Mouse (Mus musculus) liver, embryonic 13.5 days (tissue): Measurements from ENCODE around the gene Aftph. TPM values are rescaled to one million over a fixed set of nuclear protein-coding genes. Genes with fewer than 3 reads are reported as not detected.

Source experiments
- ATAC-seq: fragments of 200-750 bp; cut with Nextera tagmentation; 2 replicates; pipeline ENCODE4 v1.8.0; 2017; ENCODE audit warnings: low read depth, mild to moderate bottlenecking, moderate number of reproducible peaks, moderate library complexity
- DNase-seq: peaks from one replicate; pipeline ENCODE4 v3.0.0; 2022
- H3K27ac ChIP-seq: fragments of 300-500 bp; sonication (generic); 2 replicates; pipeline ENCODE4 v1.5.1; 2015; ENCODE audit warnings: moderate library complexity, mild to moderate bottlenecking, inconsistent platforms
- H3K27me3 ChIP-seq: fragments of 300-500 bp; sonication (generic); 2 replicates; pipeline ENCODE4 v1.6.1; 2015; ENCODE audit warnings: mild to moderate bottlenecking, inconsistent platforms
- H3K36me3 ChIP-seq: fragments of 300-500 bp; sonication (generic); 2 replicates; pipeline ENCODE4 v1.6.1; 2015; ENCODE audit warnings: mild to moderate bottlenecking, inconsistent platforms
- H3K4me1 ChIP-seq: fragments of 300-500 bp; sonication (generic); replicated peaks from 2 replicates; pipeline ENCODE4 v1.6.1; 2015; ENCODE audit warnings: inconsistent platforms
- H3K4me2 ChIP-seq: fragments of 300-500 bp; sonication (generic); 2 replicates; pipeline ENCODE4 v1.6.1; 2015; ENCODE audit warnings: inconsistent platforms, mild to moderate bottlenecking, moderate library complexity
- H3K4me3 ChIP-seq: fragments of 300-500 bp; sonication (generic); replicated peaks from 2 replicates; pipeline ENCODE4 v1.5.1; 2015; ENCODE audit warnings: mild to moderate bottlenecking, inconsistent platforms
- H3K9ac ChIP-seq: fragments of 300-500 bp; sonication (generic); 2 replicates; pipeline ENCODE4 v1.6.1; 2015; ENCODE audit warnings: mild to moderate bottlenecking, inconsistent platforms
- H3K9me3 ChIP-seq: fragments of 300-500 bp; sonication (generic); replicated peaks from 2 replicates; pipeline ENCODE4 v1.6.1; 2016; ENCODE audit warnings: inconsistent platforms
- WGBS: fragments of 180-500 bp; shearing (Covaris S2); methylation state at CpG from one replicate; pipeline ENCODE4 v1.1.7; 2015; ENCODE audit not compliant: insufficient replicate concordance; 5-methylcytosine and 5-hydroxymethylcytosine counted together
- polyA plus RNA-seq: library from polyadenylated mRNA; unstranded; fragments of >200 nt; fragmentation: Nextera tagmentation; extraction: Ambion mirVana; gene quantifications from 2 replicates; pipeline ENCODE4 v1.2.1, GENCODE M21; 2015

Gene Aftph
- polyA plus RNA-seq, 1 experiment from 2014 or later, result 12.0 TPM

GRCm38 (mm10) chr11:20646986-20647726 is 94.2 kb downstream of the Aftph start:
- DNase-seq, result no peak
- H3K27ac ChIP-seq, result no peak overlapping the region
- no peak overlapping the region for H3K4me2 ChIP-seq
- H3K27me3 ChIP-seq, result no peaks in the 10 kb centered on the region
- no peak overlapping the region for H3K4me3 ChIP-seq
- 78% methylated on average over 10 of the region's 10 CpGs for WGBS
- H3K9me3 ChIP-seq, result no peaks in the 10 kb centered on the region
- H3K36me3 ChIP-seq, result peaks cover 43% of the 10 kb centered on the region
- H3K9ac ChIP-seq, result no peak overlapping the region
- peaks cover 46% of the 10 kb centered on the region for H3K4me1 ChIP-seq
- no peak for ATAC-seq

GRCm38 (mm10) chr11:20646142-20646541 is 95.2 kb downstream of the Aftph start:
- no peak for ATAC-seq
- DNase-seq, result no peak
- no peaks in the 10 kb centered on the region for H3K27me3 ChIP-seq
- no peaks in the 10 kb centered on the region for H3K9me3 ChIP-seq
- WGBS, result 75% methylated on average over 6 of the region's 6 CpGs
- H3K4me2 ChIP-seq, result no peak overlapping the region
- peaks cover 34% of the 10 kb centered on the region for H3K36me3 ChIP-seq
- H3K27ac ChIP-seq, result no peak overlapping the region
- peaks cover 47% of the 10 kb centered on the region for H3K4me1 ChIP-seq
- H3K4me3 ChIP-seq, result no peak overlapping the region
- H3K9ac ChIP-seq, result no peak overlapping the region

GRCm38 (mm10) chr11:20645521-20645920 is 95.9 kb downstream of the Aftph start:
- DNase-seq (no peak), ATAC-seq (no peak)
- Histone ChIP-seq H3K4me3 (no peak overlapping the region), H3K27me3 (no peaks in the 10 kb centered on the region), H3K9me3 (no peaks in the 10 kb centered on the region), H3K36me3 (peaks cover 29% of the 10 kb centered on the region), H3K27ac (no peak overlapping the region), H3K9ac (no peak overlapping the region), H3K4me2 (no peak overlapping the region), H3K4me1 (peaks cover 48% of the 10 kb centered on the region)
- WGBS, result 75% methylated on average over 3 of the region's 3 CpGs

- Histone ChIP-seq H3K9me3 (no peaks in the 10 kb centered on the region), H3K4me1 (peaks cover 54% of the 10 kb centered on the region), H3K4me3 (no peak overlapping the region), H3K36me3 (peaks cover 24% of the 10 kb centered on the region), H3K27me3 (no peaks in the 10 kb centered on the region), H3K27ac (no peak overlapping the region), H3K9ac (no peak overlapping the region), H3K4me2 (no peak overlapping the region)
- WGBS, result 77% methylated on average over 6 of the region's 6 CpGs
- no peak for DNase-seq
- ATAC-seq, result no peak
Measured at GRCm38 (mm10) chr11:20644872-20645271, 96.5 kb downstream of the Aftph start.

GRCm38 (mm10) chr11:20644166-20644565 is 97.2 kb downstream of the Aftph start:
- H3K4me1 ChIP-seq, result peaks cover 61% of the 10 kb centered on the region
- H3K9ac ChIP-seq, result no peak overlapping the region
- H3K4me3 ChIP-seq, result no peak overlapping the region
- ATAC-seq (no peak), DNase-seq (no peak)
- no peaks in the 10 kb centered on the region for H3K27me3 ChIP-seq
- H3K36me3 ChIP-seq, result peaks cover 17% of the 10 kb centered on the region
- WGBS, result 67% methylated on average over 1 of the region's 1 CpGs
- no peak overlapping the region for H3K4me2 ChIP-seq
- H3K9me3 ChIP-seq, result no peaks in the 10 kb centered on the region
- no peak overlapping the region for H3K27ac ChIP-seq

- ATAC-seq, result no peak
- 70% methylated on average over 5 of the region's 5 CpGs for WGBS
Measured at GRCm38 (mm10) chr11:20643161-20643560, 98.2 kb downstream of the Aftph start.

GRCm38 (mm10) chr11:20642321-20642720 is 99.1 kb downstream of the Aftph start:
- H3K27ac ChIP-seq, result no peak overlapping the region
- no peaks in the 10 kb centered on the region for H3K36me3 ChIP-seq
- no peak for DNase-seq
- H3K27me3 ChIP-seq, result no peaks in the 10 kb centered on the region
- H3K4me1 ChIP-seq, result peaks cover 66% of the 10 kb centered on the region
- no peak for ATAC-seq
- WGBS, result 87% methylated on average over 5 of the region's 5 CpGs
- no peak overlapping the region for H3K4me2 ChIP-seq
- no peaks in the 10 kb centered on the region for H3K9me3 ChIP-seq
- H3K9ac ChIP-seq, result no peak overlapping the region
- no peak overlapping the region for H3K4me3 ChIP-seq

More at GRCm38 (mm10) chr11:20643161-20643560, 98.2 kb downstream of the Aftph start:
- peaks cover 67% of the 10 kb centered on the region for H3K4me1 ChIP-seq
- no peak overlapping the region for H3K4me3 ChIP-seq
- no peak for DNase-seq
- no peaks in the 10 kb centered on the region for H3K27me3 ChIP-seq
- peaks cover 7% of the 10 kb centered on the region for H3K36me3 ChIP-seq
- H3K4me2 ChIP-seq, result no peak overlapping the region
- H3K9me3 ChIP-seq, result no peaks in the 10 kb centered on the region
- H3K27ac ChIP-seq, result no peak overlapping the region
- H3K9ac ChIP-seq, result no peak overlapping the region

- no peaks in the 10 kb centered on the region for H3K36me3 ChIP-seq
- H3K27ac ChIP-seq, result peak overlapping the region; percentile 41; the same call in 1 of the 2 replicates
- 40% methylated on average over 11 of the region's 11 CpGs for WGBS
- ATAC-seq (no peak), DNase-seq (no peak)
- peak overlapping the region; percentile 40; the same call in 1 of the 2 replicates for H3K9ac ChIP-seq
- 0 out of 2 replicates have a peak overlapping the region, but pooled peaks have one; percentile 15 for H3K4me2 ChIP-seq
- H3K4me3 ChIP-seq, result no peak overlapping the region
- no peaks in the 10 kb centered on the region for H3K9me3 ChIP-seq
- H3K27me3 ChIP-seq, result no peaks in the 10 kb centered on the region
- H3K4me1 ChIP-seq, result peaks cover 83% of the 10 kb centered on the region
Measured at GRCm38 (mm10) chr11:20639918-20640447, 101.4 kb downstream of the Aftph start.

- 13% methylated on average over 3 of the region's 3 CpGs for WGBS
- Histone ChIP-seq H3K27ac (no peak overlapping the region), H3K36me3 (no peaks in the 10 kb centered on the region), H3K4me2 (no peak overlapping the region), H3K4me3 (no peak overlapping the region), H3K9me3 (no peaks in the 10 kb centered on the region), H3K4me1 (peaks cover 83% of the 10 kb centered on the region), H3K9ac (no peak overlapping the region), H3K27me3 (no peaks in the 10 kb centered on the region)
- ATAC-seq (no peak), DNase-seq (peak; percentile 72)
Measured at GRCm38 (mm10) chr11:20638841-20639240, 102.5 kb downstream of the Aftph start.

- Histone ChIP-seq H3K36me3 (no peaks in the 10 kb centered on the region), H3K4me1 (peaks cover 85% of the 10 kb centered on the region), H3K9ac (peak overlapping the region; percentile 99; the same call in 1 of the 2 replicates), H3K4me2 (peak overlapping the region; percentile 84), H3K9me3 (no peaks in the 10 kb centered on the region), H3K4me3 (no peak overlapping the region), H3K27me3 (no peaks in the 10 kb centered on the region), H3K27ac (peak overlapping the region; percentile 100)
- DNase-seq (no peak), ATAC-seq (no peak)
Measured at GRCm38 (mm10) chr11:20637060-20637459, 104.3 kb downstream of the Aftph start.

GRCm38 (mm10) chr11:20636114-20636513 is 105.3 kb downstream of the Aftph start:
- H3K4me2 ChIP-seq, result peak overlapping the region; percentile 84
- H3K36me3 ChIP-seq, result no peaks in the 10 kb centered on the region
- peaks cover 80% of the 10 kb centered on the region for H3K4me1 ChIP-seq
- ATAC-seq, result peak; percentile 82
- H3K27me3 ChIP-seq, result no peaks in the 10 kb centered on the region
- no peaks in the 10 kb centered on the region for H3K9me3 ChIP-seq
- DNase-seq, result peak; percentile 77
- WGBS, result 8% methylated on average over 4 of the region's 4 CpGs
- peak overlapping the region; percentile 100 for H3K27ac ChIP-seq
- peak overlapping the region; percentile 99 for H3K9ac ChIP-seq
- peak overlapping the region; percentile 98 for H3K4me3 ChIP-seq

- whole genome bisulfite sequencing, result 23% methylated on average over 6 of the region's 6 CpGs
- peaks cover 76% of the 10 kb centered on the region for H3K4me1 ChIP-seq
Measured at GRCm38 (mm10) chr11:20635646-20636045, 105.7 kb downstream of the Aftph start.

More at GRCm38 (mm10) chr11:20635646-20636045, 105.7 kb downstream of the Aftph start:
- DNase-seq (no peak), ATAC-seq (no peak)
- Histone ChIP-seq H3K9ac (peak overlapping the region; percentile 99), H3K9me3 (no peaks in the 10 kb centered on the region), H3K27ac (peak overlapping the region; percentile 100), H3K4me3 (peak overlapping the region; percentile 98), H3K36me3 (no peaks in the 10 kb centered on the region), H3K27me3 (no peaks in the 10 kb centered on the region), H3K4me2 (peak overlapping the region; percentile 84)
